Mouse (Mus musculus) olfactory bulb, adult 2 months (tissue): ENCODE data around the gene Ccdc149.

Source experiments
- CTCF ChIP-seq: fragments of 200-500 bp; IDR thresholded peaks from 2 replicates; pipeline ENCODE4 v1.5.1; 2012; ENCODE audit warnings: low read depth, mild to moderate bottlenecking, low read length, moderate library complexity; ENCODE audit not compliant: insufficient read depth
- POLR2A ChIP-seq: fragments of 200-500 bp; IDR thresholded peaks from 2 replicates; pipeline ENCODE4 v1.6.1; 2012; ENCODE audit warnings: mild to moderate bottlenecking, low read depth, low read length, moderate library complexity; ENCODE audit not compliant: insufficient read depth

DNA sequence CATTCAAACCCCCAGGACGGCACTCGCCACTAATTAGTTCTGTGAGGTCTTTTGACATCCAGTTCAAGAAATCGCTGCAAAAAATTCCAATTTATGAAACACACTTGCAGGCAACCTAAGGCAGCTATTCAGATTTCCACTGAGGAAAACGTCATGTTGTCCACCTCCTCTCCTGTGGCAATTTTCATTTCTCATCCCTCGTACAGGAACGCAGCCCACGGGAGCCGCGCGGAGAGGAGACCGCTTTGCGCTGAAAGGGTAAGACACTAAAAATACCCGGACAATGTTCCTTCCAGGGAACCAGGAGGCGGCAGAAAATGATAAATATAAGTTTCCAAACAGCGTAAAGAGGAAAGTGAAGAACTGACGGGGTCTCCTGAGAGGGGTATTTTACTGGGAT, 79.8 kb downstream of the Ccdc149 start:
- TF ChIP-seq POLR2A (no peak), CTCF (no peak)
